Mouse (Mus musculus): ENCODE measurements around the gene Mpo. TPM values are rescaled to one million over a fixed set of nuclear protein-coding genes. Genes with fewer than 3 reads are reported as not detected.

Gene Mpo
- polyA plus RNA-seq, 1 experiment from 2014 or later, result 425 TPM

- H3K9me3 ChIP-seq (replicated peaks; ENCODE audit: control insufficient read depth, low read length), result no peaks in the 10 kb centered on the region
These were observed 53.7 kb downstream of the Mpo start for GRCm38 (mm10) chr11:87846968-87847600.

GRCm38 (mm10) chr11:87847884-87848283 is 54.5 kb downstream of the Mpo start:
- H3K9me3 ChIP-seq (replicated peaks; ENCODE audit: control insufficient read depth, low read length), result no peaks in the 10 kb centered on the region
- no peak for ATAC-seq (ENCODE audit: low read depth)
- H3K4me1 ChIP-seq (ENCODE audit: control insufficient read depth, low read depth, low read length), result no peaks in the 10 kb centered on the region
- H3K27ac ChIP-seq (ENCODE audit: low read length), result no peak overlapping the region
- no peaks in the 10 kb centered on the region for H3K36me3 ChIP-seq (ENCODE audit: control insufficient read depth, insufficient read depth)
- H3K4me3 ChIP-seq (ENCODE audit: low read depth, low read length), result no peak overlapping the region
- H3K4me2 ChIP-seq (ENCODE audit: low read depth, low read length), result no peak overlapping the region
- no peak overlapping the region for H3K9ac ChIP-seq (ENCODE audit: low read depth, low read length)
- no peaks in the 10 kb centered on the region for H3K27me3 ChIP-seq (ENCODE audit: control insufficient read depth, insufficient read depth, low read depth, low read length)
- WGBS (ENCODE audit: insufficient replicate concordance), result 63% methylated on average over 6 of the region's 6 CpGs

More at GRCm38 (mm10) chr11:87846968-87847600, 53.7 kb downstream of the Mpo start:
- ATAC-seq (ENCODE audit: low read depth), result no peak
- no peak overlapping the region for H3K4me3 ChIP-seq (ENCODE audit: low read depth, low read length)
- H3K4me2 ChIP-seq (ENCODE audit: low read depth, low read length), result no peak overlapping the region
- WGBS (ENCODE audit: insufficient replicate concordance), result 69% methylated on average over 12 of the region's 12 CpGs
- no peaks in the 10 kb centered on the region for H3K4me1 ChIP-seq (ENCODE audit: control insufficient read depth, low read depth, low read length)
- H3K9ac ChIP-seq (ENCODE audit: low read depth, low read length), result no peak overlapping the region
- H3K27me3 ChIP-seq (ENCODE audit: control insufficient read depth, insufficient read depth, low read depth, low read length), result no peaks in the 10 kb centered on the region
- H3K36me3 ChIP-seq (ENCODE audit: control insufficient read depth, insufficient read depth), result no peaks in the 10 kb centered on the region
- H3K27ac ChIP-seq (ENCODE audit: low read length), result no peak overlapping the region

- Histone ChIP-seq H3K4me2 (ENCODE audit: low read depth, low read length) (peak within 1 kb of the TSS; percentile 76), H3K9ac (ENCODE audit: low read depth, low read length) (peak within 1 kb of the TSS; percentile 47; the same call in 1 of the 2 replicates), H3K27me3 (ENCODE audit: control insufficient read depth, insufficient read depth, low read depth, low read length) (no peaks in the 10 kb centered on the region), H3K27ac (ENCODE audit: low read length) (no peak within 1 kb of the TSS), H3K4me1 (ENCODE audit: control insufficient read depth, low read depth, low read length) (peaks cover 4% of the 10 kb centered on the region), H3K36me3 (ENCODE audit: control insufficient read depth, insufficient read depth) (no peaks in the 10 kb centered on the region; the same call in 1 of the 2 replicates), H3K4me3 (ENCODE audit: low read depth, low read length) (peak within 1 kb of the TSS; percentile 68), H3K9me3 (replicated peaks; ENCODE audit: control insufficient read depth, low read length) (no peaks in the 10 kb centered on the region)
- WGBS (ENCODE audit: insufficient replicate concordance), result 3% methylated on average over 40 of the region's 40 CpGs
- peak; percentile 81 for ATAC-seq (ENCODE audit: low read depth)
These were observed 59.6 kb downstream of the Mpo start, which contains the start of gene Mks1 for GRCm38 (mm10) chr11:87852690-87853596. Mks1 (plus strand) TSS chr11:87853215.

GRCm38 (mm10) chr11:87853597-87853954 is 60.2 kb downstream of the Mpo start:
- Histone ChIP-seq H3K9ac (ENCODE audit: low read depth, low read length) (peak overlapping the region; percentile 47; the same call in 1 of the 2 replicates), H3K27me3 (ENCODE audit: control insufficient read depth, insufficient read depth, low read depth, low read length) (no peaks in the 10 kb centered on the region), H3K4me3 (ENCODE audit: low read depth, low read length) (peak overlapping the region; percentile 68), H3K4me2 (ENCODE audit: low read depth, low read length) (peak overlapping the region; percentile 76), H3K36me3 (ENCODE audit: control insufficient read depth, insufficient read depth) (no peaks in the 10 kb centered on the region; the same call in 1 of the 2 replicates), H3K9me3 (replicated peaks; ENCODE audit: control insufficient read depth, low read length) (no peaks in the 10 kb centered on the region), H3K27ac (ENCODE audit: low read length) (no peak overlapping the region), H3K4me1 (ENCODE audit: control insufficient read depth, low read depth, low read length) (peaks cover 4% of the 10 kb centered on the region)
- ATAC-seq (ENCODE audit: low read depth), result no peak
- 37% methylated on average over 8 of the region's 8 CpGs for WGBS (ENCODE audit: insufficient replicate concordance)

MicroRNAs encoded within 50 kb of the gene (microRNA counts, 519-probe panel; counts per million panel counts)
- microRNA mmu-miR-142-3p (4,711 counts per million, percentile 100 among the panel's probes with 10 or more counts), microRNA mmu-miR-142-5p (3,462 counts per million, percentile 91 among the panel's probes with 10 or more counts)

Small RNA genes within 50 kb of the gene (microRNA-seq; reads per million reads assigned to microRNA genes)
- not detected for gene Mir142
- gene Mir142b, result not detected

Other genes starting within 250 kb of the Mpo start
- not detected in 2 replicates for gene Gm11492, start 226.9 kb upstream of the Mpo start, polyA plus RNA-seq (2015; fragmentation: Nextera tagmentation; extraction: Ambion mirVana)
- gene Sept4, start 224.7 kb upstream of the Mpo start, polyA plus RNA-seq (2015; fragmentation: Nextera tagmentation; extraction: Ambion mirVana), result 11.6 and 12.0 TPM in 2 replicates
- gene Mtmr4, start 201.4 kb upstream of the Mpo start, polyA plus RNA-seq (2015; fragmentation: Nextera tagmentation; extraction: Ambion mirVana), result 10.1 and 10.5 TPM in 2 replicates
- gene Hsf5, start 176.4 kb upstream of the Mpo start, polyA plus RNA-seq (2015; fragmentation: Nextera tagmentation; extraction: Ambion mirVana), result 0.06 TPM in 1 of 2 replicates, not detected in the other
- 4.8 and 5.8 TPM in 2 replicates for gene Rnf43, start 130.9 kb upstream of the Mpo start, polyA plus RNA-seq (2015; fragmentation: Nextera tagmentation; extraction: Ambion mirVana)
- gene Supt4a, start 56.0 kb upstream of the Mpo start, polyA plus RNA-seq (2015; fragmentation: Nextera tagmentation; extraction: Ambion mirVana), result 180 and 196 TPM in 2 replicates
- 1.7 and 2.7 TPM in 2 replicates for gene Tspoap1, start 33.0 kb upstream of the Mpo start, polyA plus RNA-seq (2015; fragmentation: Nextera tagmentation; extraction: Ambion mirVana)
- not detected in 2 replicates for gene Lpo, start 34.7 kb downstream of the Mpo start, polyA plus RNA-seq (2015; fragmentation: Nextera tagmentation; extraction: Ambion mirVana)
- gene Mks1, start 59.6 kb downstream of the Mpo start, polyA plus RNA-seq (2015; fragmentation: Nextera tagmentation; extraction: Ambion mirVana), result 1.2 and 1.6 TPM in 2 replicates
- gene Epx, start 82.0 kb downstream of the Mpo start, polyA plus RNA-seq (2015; fragmentation: Nextera tagmentation; extraction: Ambion mirVana), result 3.1 and 3.6 TPM in 2 replicates
- not detected in 2 replicates for gene Olfr462, start 98.7 kb downstream of the Mpo start, polyA plus RNA-seq (2015; fragmentation: Nextera tagmentation; extraction: Ambion mirVana)
- gene Olfr463, start 103.8 kb downstream of the Mpo start, polyA plus RNA-seq (2015; fragmentation: Nextera tagmentation; extraction: Ambion mirVana), result not detected in 2 replicates
- gene Olfr464, start 127.4 kb downstream of the Mpo start, polyA plus RNA-seq (2015; fragmentation: Nextera tagmentation; extraction: Ambion mirVana), result not detected in 2 replicates
- gene Dynll2, start 194.0 kb downstream of the Mpo start, polyA plus RNA-seq (2015; fragmentation: Nextera tagmentation; extraction: Ambion mirVana), result 5.3 and 6.0 TPM in 2 replicates

Data from liver, embryonic 16.5 days (tissue).